Mouse (Mus musculus) heart, embryonic 12.5 days (tissue): ENCODE data around the gene Alpk1. TPM values are rescaled to one million over a fixed set of nuclear protein-coding genes. Genes with fewer than 3 reads are reported as not detected.

Source experiments
- ATAC-seq: fragments of 200-750 bp; cut with Nextera tagmentation; 2 replicates; pipeline ENCODE4 v1.8.0; 2017; ENCODE audit warnings: moderate TSS enrichment, moderate library complexity; ENCODE audit not compliant: insufficient number of reproducible peaks, low FRiP score
- H3K27ac ChIP-seq: fragments of 300-500 bp; sonication (generic); 2 replicates; pipeline ENCODE4 v1.5.1; 2016; ENCODE audit warnings: mild to moderate bottlenecking, moderate library complexity; ENCODE audit not compliant: poor library complexity, severe bottlenecking
- H3K27me3 ChIP-seq: fragments of 300-500 bp; sonication (generic); replicated peaks from 2 replicates; pipeline ENCODE4 v1.6.1; 2016; ENCODE audit warnings: mild to moderate bottlenecking, moderate library complexity
- H3K36me3 ChIP-seq: fragments of 300-500 bp; sonication (generic); 2 replicates; pipeline ENCODE4 v1.6.1; 2016; ENCODE audit warnings: mild to moderate bottlenecking, moderate library complexity
- H3K4me1 ChIP-seq: fragments of 300-500 bp; sonication (generic); replicated peaks from 2 replicates; pipeline ENCODE4 v1.6.1; 2016; ENCODE audit warnings: mild to moderate bottlenecking
- H3K4me2 ChIP-seq: fragments of 300-500 bp; sonication (generic); 2 replicates; pipeline ENCODE4 v1.6.1; 2016; ENCODE audit warnings: mild to moderate bottlenecking, moderate library complexity
- H3K4me3 ChIP-seq: fragments of 300-500 bp; sonication (generic); 2 replicates; pipeline ENCODE4 v1.5.1; 2016; ENCODE audit warnings: mild to moderate bottlenecking
- H3K9ac ChIP-seq: fragments of 300-500 bp; sonication (generic); 2 replicates; pipeline ENCODE4 v1.6.1; 2016; ENCODE audit warnings: mild to moderate bottlenecking, moderate library complexity
- H3K9me3 ChIP-seq: fragments of 300-500 bp; sonication (generic); replicated peaks from 2 replicates; pipeline ENCODE4 v1.6.1; 2016; ENCODE audit warnings: mild to moderate bottlenecking, moderate library complexity
- WGBS: fragments of 180-500 bp; shearing (Covaris S2); methylation state at CpG from one replicate; pipeline ENCODE4 v1.1.7; 2016; 5-methylcytosine and 5-hydroxymethylcytosine counted together
- polyA plus RNA-seq: library from polyadenylated mRNA; unstranded; fragments of >200 nt; fragmentation: Nextera tagmentation; extraction: Ambion mirVana; gene quantifications from 2 replicates; pipeline ENCODE4 v1.2.1, GENCODE M21; 2016

The Alpk1 gene
- polyA plus RNA-seq, 1 experiment from 2014 or later, result 1.5 TPM

GRCm38 (mm10) chr3:127707089-127707485 lies 73.2 kb downstream of the Alpk1 start:
- Histone ChIP-seq H3K4me2 (no peak overlapping the region), H3K27ac (no peak overlapping the region), H3K4me1 (no peaks in the 10 kb centered on the region), H3K9me3 (no peaks in the 10 kb centered on the region), H3K27me3 (0 out of 2 replicates have a peak, but pooled peaks cover 4% of the 10 kb centered on the region), H3K36me3 (no peaks in the 10 kb centered on the region), H3K4me3 (no peak overlapping the region), H3K9ac (no peak overlapping the region)
- ATAC-seq, result no peak
- WGBS, result 81% methylated on average over 5 of the region's 5 CpGs

GRCm38 (mm10) chr3:127706445-127707088 lies 73.8 kb downstream of the Alpk1 start:
- 74% methylated on average over 8 of the region's 8 CpGs for WGBS
- Histone ChIP-seq H3K4me1 (no peaks in the 10 kb centered on the region), H3K4me3 (peak overlapping the region; percentile 30; the same call in 1 of the 2 replicates)

GRCm38 (mm10) chr3:127705515-127706444 lies 74.5 kb downstream of the Alpk1 start:
- 0 out of 2 replicates have a peak, but pooled peaks cover 4% of the 10 kb centered on the region for H3K27me3 ChIP-seq
- no peaks in the 10 kb centered on the region for H3K9me3 ChIP-seq
- no peaks in the 10 kb centered on the region for H3K36me3 ChIP-seq
- 19% methylated on average over 30 of the region's 30 CpGs for WGBS
- no peak for ATAC-seq
- H3K4me3 ChIP-seq, result peak overlapping the region; percentile 30
- peak overlapping the region; percentile 5; the same call in 1 of the 2 replicates for H3K9ac ChIP-seq
- no peaks in the 10 kb centered on the region for H3K4me1 ChIP-seq
- no peak overlapping the region for H3K27ac ChIP-seq
- H3K4me2 ChIP-seq, result peak overlapping the region; percentile 65

More at GRCm38 (mm10) chr3:127706445-127707088, 73.8 kb downstream of the Alpk1 start:
- no peak for ATAC-seq
- H3K27me3 ChIP-seq, result 0 out of 2 replicates have a peak, but pooled peaks cover 4% of the 10 kb centered on the region
- H3K4me2 ChIP-seq, result peak overlapping the region; percentile 65
- no peak overlapping the region for H3K27ac ChIP-seq
- H3K9me3 ChIP-seq, result no peaks in the 10 kb centered on the region
- H3K9ac ChIP-seq, result peak overlapping the region; percentile 5; the same call in 1 of the 2 replicates
- H3K36me3 ChIP-seq, result no peaks in the 10 kb centered on the region

GRCm38 (mm10) chr3:127705139-127705514 lies 75.2 kb downstream of the Alpk1 start:
- H3K4me2 ChIP-seq, result peak overlapping the region; percentile 65
- no peak overlapping the region for H3K27ac ChIP-seq
- 75% methylated on average over 11 of the region's 11 CpGs for WGBS
- H3K4me3 ChIP-seq, result peak overlapping the region; percentile 30
- ATAC-seq, result no peak
- H3K36me3 ChIP-seq, result no peaks in the 10 kb centered on the region
- 0 out of 2 replicates have a peak overlapping the region, but pooled peaks have one; percentile 5 for H3K9ac ChIP-seq
- H3K4me1 ChIP-seq, result no peaks in the 10 kb centered on the region
- H3K9me3 ChIP-seq, result no peaks in the 10 kb centered on the region
- H3K27me3 ChIP-seq, result 0 out of 2 replicates have a peak, but pooled peaks cover 4% of the 10 kb centered on the region

GRCm38 (mm10) chr3:127701196-127701825 lies 79.0 kb downstream of the Alpk1 start:
- no peak overlapping the region for H3K27ac ChIP-seq

GRCm38 (mm10) chr3:127698636-127699035 lies 81.7 kb downstream of the Alpk1 start:
- no peak overlapping the region for H3K27ac ChIP-seq
- peaks cover 30% of the 10 kb centered on the region for H3K27me3 ChIP-seq
- no peak overlapping the region for H3K4me3 ChIP-seq
- 85% methylated on average over 5 of the region's 5 CpGs for WGBS
- H3K4me2 ChIP-seq, result no peak overlapping the region
- no peak for ATAC-seq
- H3K9ac ChIP-seq, result no peak overlapping the region
- no peaks in the 10 kb centered on the region for H3K9me3 ChIP-seq
- no peaks in the 10 kb centered on the region for H3K36me3 ChIP-seq
- peaks cover 5% of the 10 kb centered on the region; the same call in 1 of the 2 replicates for H3K4me1 ChIP-seq

More at GRCm38 (mm10) chr3:127701196-127701825, 79.0 kb downstream of the Alpk1 start:
- no peak for ATAC-seq
- 76% methylated on average over 4 of the region's 4 CpGs for WGBS
- no peaks in the 10 kb centered on the region for H3K36me3 ChIP-seq
- no peak overlapping the region for H3K9ac ChIP-seq
- H3K4me1 ChIP-seq, result no peaks in the 10 kb centered on the region
- H3K9me3 ChIP-seq, result no peaks in the 10 kb centered on the region
- peaks cover 5% of the 10 kb centered on the region for H3K27me3 ChIP-seq
- H3K4me2 ChIP-seq, result no peak overlapping the region
- no peak overlapping the region for H3K4me3 ChIP-seq

- no peak for ATAC-seq
- Histone ChIP-seq H3K9me3 (no peaks in the 10 kb centered on the region), H3K27me3 (peaks cover 36% of the 10 kb centered on the region), H3K4me1 (peaks cover 5% of the 10 kb centered on the region; the same call in 1 of the 2 replicates), H3K36me3 (no peaks in the 10 kb centered on the region), H3K4me3 (no peak overlapping the region), H3K9ac (no peak overlapping the region), H3K27ac (no peak overlapping the region), H3K4me2 (no peak overlapping the region)
- 68% methylated on average over 11 of the region's 11 CpGs for WGBS
These were observed 83.8 kb downstream of the Alpk1 start for GRCm38 (mm10) chr3:127696541-127696940.

- Histone ChIP-seq H3K9ac (no peak overlapping the region), H3K9me3 (no peaks in the 10 kb centered on the region), H3K27ac (no peak overlapping the region), H3K27me3 (peaks cover 36% of the 10 kb centered on the region), H3K36me3 (no peaks in the 10 kb centered on the region), H3K4me1 (peaks cover 5% of the 10 kb centered on the region; the same call in 1 of the 2 replicates), H3K4me3 (peak overlapping the region; percentile 34), H3K4me2 (peak overlapping the region; percentile 60)
- no peak for ATAC-seq
- WGBS, result 14% methylated on average over 43 of the region's 43 CpGs
These were observed 85.2 kb downstream of the Alpk1 start for GRCm38 (mm10) chr3:127694802-127695771.

GRCm38 (mm10) chr3:127691230-127691629 lies 89.1 kb downstream of the Alpk1 start:
- H3K27me3 ChIP-seq, result peaks cover 30% of the 10 kb centered on the region
- ATAC-seq, result no peak
- no peak overlapping the region for H3K4me3 ChIP-seq
- H3K4me2 ChIP-seq, result no peak overlapping the region
- no peak overlapping the region for H3K27ac ChIP-seq
- no peak overlapping the region for H3K9ac ChIP-seq
- 65% methylated on average over 4 of the region's 4 CpGs for WGBS
- no peaks in the 10 kb centered on the region for H3K9me3 ChIP-seq
- H3K4me1 ChIP-seq, result peaks cover 5% of the 10 kb centered on the region; the same call in 1 of the 2 replicates
- H3K36me3 ChIP-seq, result no peaks in the 10 kb centered on the region

GRCm38 (mm10) chr3:127679703-127680102 lies 100.6 kb downstream of the Alpk1 start:
- ATAC-seq, result no peak
- Histone ChIP-seq H3K4me3 (no peak overlapping the region), H3K9me3 (no peaks in the 10 kb centered on the region), H3K4me1 (no peaks in the 10 kb centered on the region), H3K27ac (no peak overlapping the region), H3K27me3 (no peaks in the 10 kb centered on the region), H3K4me2 (no peak overlapping the region), H3K36me3 (no peaks in the 10 kb centered on the region), H3K9ac (no peak overlapping the region)
- WGBS, result 84% methylated on average over 15 of the region's 15 CpGs
